Mouse (Mus musculus) lung, postnatal 0 days (tissue): ENCODE results near the gene C2cd4b.

Source experiments
- CTCF ChIP-seq: IDR thresholded peaks from 2 replicates; pipeline ENCODE4 v1.5.1; 2016; ENCODE audit warnings: antibody characterized with exemption, mild to moderate bottlenecking
- EP300 ChIP-seq: IDR thresholded peaks from 2 replicates; pipeline ENCODE4 v1.6.1; 2016; ENCODE audit warnings: antibody characterized with exemption, mild to moderate bottlenecking, control low read depth

GRCm38 (mm10) chr9:67759163-67759955 lies at the start of gene C2cd4b:
- TF ChIP-seq CTCF (no peak), EP300 (no peak)
